Comparison of ENCODE assay signal across 19 mouse cellular contexts in genomic region chr12:8927652-8928051, GRCm38 (mm10). TPM values are rescaled to one million over a fixed set of nuclear protein-coding genes. Genes with fewer than 3 reads are reported as not detected.
DNase-seq lines count a peak whose midpoint lies in the region; ATAC-seq lines count a peak whose summit lies in the region.
"Had no signal": no experiment of that assay in that cellular context is flagged by ENCODE, and none has a peak within 500 bp of the region (broad histone marks: within the 10 kb centered on the region; RNA-seq: fewer than 3 reads in every experiment).

No protein-coding gene starts in this region.

- 0 out of 2 replicates have a peak overlapping the region, but pooled peaks have one; percentile 23 for H3K27ac ChIP-seq in heart, embryonic 16.5 days (ENCODE audit: low read length)
- H3K27ac ChIP-seq in brown adipose tissue, adult 24 weeks (replicated peaks; ENCODE audit: low read depth, low read length): 0 out of 2 replicates have a peak overlapping the region, but pooled peaks have one; percentile 28
- H3K27ac ChIP-seq: heart, embryonic 15.5 days; left cerebral cortex, adult 2 months; limb, embryonic 15.5 days; stomach, postnatal 0 days had no signal

- H3K27me3 ChIP-seq in heart, embryonic 16.5 days (ENCODE audit: control insufficient read depth, insufficient read depth, low read length): no peaks in the 10 kb centered on the region
- H3K27me3 ChIP-seq: heart, embryonic 15.5 days; limb, embryonic 15.5 days had no signal

- H3K4me3 ChIP-seq in heart, embryonic 16.5 days (ENCODE audit: low read length): no peak overlapping the region
- no peak overlapping the region for H3K4me3 ChIP-seq in brown adipose tissue, adult 24 weeks (ENCODE audit: insufficient read depth, low read depth, low read length)
- H3K4me3 ChIP-seq: heart, embryonic 15.5 days; left cerebral cortex, adult 2 months; limb, embryonic 15.5 days had no signal

- no peak overlapping the region for H3K4me2 ChIP-seq in heart, embryonic 16.5 days (ENCODE audit: low read depth, low read length)
- H3K4me2 ChIP-seq: heart, embryonic 15.5 days; limb, embryonic 15.5 days had no signal

- H3K9ac ChIP-seq in heart, embryonic 16.5 days (ENCODE audit: low read length): no peak overlapping the region
- H3K9ac ChIP-seq: heart, embryonic 15.5 days; limb, embryonic 15.5 days had no signal

- no peaks in the 10 kb centered on the region for H3K9me3 ChIP-seq in heart, embryonic 16.5 days (replicated peaks; ENCODE audit: control insufficient read depth, low read length)
- H3K9me3 ChIP-seq: heart, embryonic 15.5 days; limb, embryonic 15.5 days had no signal

- H3K4me1 ChIP-seq in heart, embryonic 16.5 days (ENCODE audit: control insufficient read depth, insufficient read depth, low read length): peaks cover 59% of the 10 kb centered on the region
- H3K4me1 ChIP-seq in brown adipose tissue, adult 24 weeks (ENCODE audit: control insufficient read depth, insufficient read depth, insufficient read length, low read length): peaks cover 12% of the 10 kb centered on the region

- no peak for ATAC-seq in heart, embryonic 16.5 days (replicated peaks; ENCODE audit: extremely low read depth, insufficient read depth, low FRiP score)
- ATAC-seq: CD4-positive, CD25-positive, alpha-beta regulatory T cell, adult 4 months; forebrain, embryonic 14.5 days had no signal

- WGBS in heart, embryonic 16.5 days: 73% methylated on average over 3 of the region's 3 CpGs

- DNase-seq in heart, postnatal 4 days: no peak
- DNase-seq in A20 (ENCODE audit: low read depth, low spot score): peak; percentile 57
- DNase-seq in monocyte, adult 2 months (ENCODE audit: low read depth in 1 of 2, low spot score in 2 of 2): peak; percentile 27 to 57
- DNase-seq in right cerebral cortex, postnatal 14 days: no peak
- DNase-seq in ovary, postnatal 36 days (ENCODE audit: low spot score): no peak
- DNase-seq: cerebellum, adult 8-10 months; embryo, embryonic 11 days; gastrocnemius, postnatal 10 days; kidney, adult 9 months; thymus, postnatal 4 days had no signal

- H3K36me3 ChIP-seq in heart, embryonic 16.5 days (ENCODE audit: control insufficient read depth, insufficient read depth): no peaks in the 10 kb centered on the region; the same call in 1 of the 2 replicates
- H3K36me3 ChIP-seq: heart, embryonic 15.5 days had no signal

RNA-seq across cellular contexts. Expression of gene Laptm4a, which starts 6.2 kb away (rescaled TPM):
- 283 and 313 TPM in 2 replicates for polyA plus RNA-seq in heart, embryonic 16.5 days (2015; fragmentation: Nextera tagmentation; extraction: Ambion mirVana)
- 100 to 1,000 TPM; 358 to 362 TPM for total RNA-seq in heart, postnatal 4 days (2021)
- polyA plus RNA-seq in brown adipose tissue, adult 24 weeks (2012; ENCODE audit: insufficient read depth, insufficient read length, missing spikeins): 307 and 401 TPM in 2 replicates

RNA-seq across cellular contexts. Expression of gene Matn3, which starts 20.1 kb away (rescaled TPM):
- polyA plus RNA-seq in heart, embryonic 16.5 days (2015; fragmentation: Nextera tagmentation; extraction: Ambion mirVana): 0.54 and 0.63 TPM in 2 replicates
- under 1 TPM in 1 of 2 experiments, not detected in 1; 0.09 TPM for total RNA-seq in heart, postnatal 4 days (2021)
- polyA plus RNA-seq in brown adipose tissue, adult 24 weeks (2012; ENCODE audit: insufficient read depth, insufficient read length, missing spikeins): not detected in 2 replicates
- polyA plus RNA-seq: CD4-positive, CD25-positive, alpha-beta regulatory T cell, adult 4 months; small intestine, adult 2 months had no signal

RNA-seq across cellular contexts. Expression of gene Wdr35, which starts 46.0 kb away (rescaled TPM):
- polyA plus RNA-seq in heart, embryonic 16.5 days (2015; fragmentation: Nextera tagmentation; extraction: Ambion mirVana): 14.4 and 14.7 TPM in 2 replicates
- total RNA-seq in heart, postnatal 4 days (2021): 10 to 100 TPM; 14.9 to 16.7 TPM
- polyA plus RNA-seq in brown adipose tissue, adult 24 weeks (2012; ENCODE audit: insufficient read depth, insufficient read length, missing spikeins): 3.1 and 5.9 TPM in 2 replicates

Comparison
In these comparisons a context has a peak if more than half of its experiments do, and no peak if none do; other contexts are left out.
1. DNase-seq: peak in A20 (single experiment) and monocyte, adult 2 months (2 of 2); none in heart, postnatal 4 days (single experiment), right cerebral cortex, postnatal 14 days (single experiment) and ovary, postnatal 36 days (single experiment).